Mouse (Mus musculus): ENCODE data around the gene Ip6k3.

DNA sequence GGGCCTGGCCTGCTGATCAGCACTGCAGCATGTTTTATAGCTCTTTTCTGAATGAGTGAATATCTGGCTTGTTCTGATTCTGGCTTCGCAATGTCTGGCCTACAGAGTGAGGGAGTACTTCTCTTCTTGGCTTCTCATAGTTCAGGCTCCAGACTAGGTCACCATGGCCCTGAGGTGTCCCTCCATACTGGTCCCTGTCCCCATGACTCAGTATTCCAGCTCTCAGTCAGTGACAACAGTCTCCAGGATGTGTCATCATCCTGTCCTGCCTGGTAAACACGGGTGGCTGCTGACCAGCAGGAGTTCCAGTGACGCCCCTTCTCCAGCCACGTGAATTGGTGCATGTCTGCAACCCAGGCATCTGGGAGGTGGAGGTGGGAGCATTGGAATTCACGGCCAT lies 3.5 kb upstream of the Ip6k3 start:
- TF ChIP-seq CTCF (IDR thresholded peaks at IDR 0.05; ENCODE audit: low read depth, low read length), result no peak
- TF ChIP-seq POLR2A (IDR thresholded peaks at IDR 0.05; ENCODE audit: insufficient read depth, low read length), result no peak
